Mouse (Mus musculus) bone marrow, adult 2 months (tissue): ENCODE measurements around the gene Apold1. TPM values are rescaled to one million over a fixed set of nuclear protein-coding genes. Genes with fewer than 3 reads are reported as not detected.
A peak's percentile ranks its signal among the peaks of the same experiment; 100 is the strongest.

Source experiments
- H3K27ac ChIP-seq: fragments of 200-500 bp; 2 replicates; pipeline ENCODE4 v1.5.1; 2012; ENCODE audit warnings: low read depth, mild to moderate bottlenecking, control low read depth, inconsistent platforms, low read length; ENCODE audit not compliant: control insufficient read depth, poor library complexity, insufficient read depth
- H3K4me1 ChIP-seq: fragments of 200-500 bp; 2 replicates; pipeline ENCODE4 v1.6.1; 2011; ENCODE audit warnings: low read length; ENCODE audit not compliant: control insufficient read depth, insufficient read depth
- H3K4me3 ChIP-seq: fragments of 200-500 bp; replicated peaks from 2 replicates; pipeline ENCODE3; 2011; ENCODE audit warnings: mild to moderate bottlenecking, low read depth, low read length, control low read depth; ENCODE audit not compliant: control insufficient read depth
- CTCF ChIP-seq: fragments of 200-500 bp; IDR thresholded peaks from 2 replicates; pipeline ENCODE4 v1.5.1; 2011; ENCODE audit warnings: low read length, control low read depth; ENCODE audit not compliant: control insufficient read depth, insufficient read depth
- POLR2A ChIP-seq: fragments of 200-500 bp; IDR thresholded peaks from 2 replicates; pipeline ENCODE4 v1.6.1; 2011; ENCODE audit warnings: low read depth, mild to moderate bottlenecking, control low read depth, low read length, borderline replicate concordance; ENCODE audit not compliant: control insufficient read depth
- WGBS: fragments of 180-500 bp; shearing (Covaris S2); methylation state at CpG from one replicate; pipeline ENCODE4 v1.1.7; 2018; 5-methylcytosine and 5-hydroxymethylcytosine counted together
- polyA plus RNA-seq: library from polyadenylated mRNA; stranded (reverse); fragments of >200 nt; gene quantifications from 2 replicates; pipeline ENCODE4 v1.2.4, GENCODE M21; 2011; ENCODE audit warnings: low replicate concordance; ENCODE audit not compliant: missing spikeins, insufficient read depth, insufficient read length

The Apold1 gene
- polyA plus RNA-seq, 1 experiment, result 6.2 TPM

DNA sequence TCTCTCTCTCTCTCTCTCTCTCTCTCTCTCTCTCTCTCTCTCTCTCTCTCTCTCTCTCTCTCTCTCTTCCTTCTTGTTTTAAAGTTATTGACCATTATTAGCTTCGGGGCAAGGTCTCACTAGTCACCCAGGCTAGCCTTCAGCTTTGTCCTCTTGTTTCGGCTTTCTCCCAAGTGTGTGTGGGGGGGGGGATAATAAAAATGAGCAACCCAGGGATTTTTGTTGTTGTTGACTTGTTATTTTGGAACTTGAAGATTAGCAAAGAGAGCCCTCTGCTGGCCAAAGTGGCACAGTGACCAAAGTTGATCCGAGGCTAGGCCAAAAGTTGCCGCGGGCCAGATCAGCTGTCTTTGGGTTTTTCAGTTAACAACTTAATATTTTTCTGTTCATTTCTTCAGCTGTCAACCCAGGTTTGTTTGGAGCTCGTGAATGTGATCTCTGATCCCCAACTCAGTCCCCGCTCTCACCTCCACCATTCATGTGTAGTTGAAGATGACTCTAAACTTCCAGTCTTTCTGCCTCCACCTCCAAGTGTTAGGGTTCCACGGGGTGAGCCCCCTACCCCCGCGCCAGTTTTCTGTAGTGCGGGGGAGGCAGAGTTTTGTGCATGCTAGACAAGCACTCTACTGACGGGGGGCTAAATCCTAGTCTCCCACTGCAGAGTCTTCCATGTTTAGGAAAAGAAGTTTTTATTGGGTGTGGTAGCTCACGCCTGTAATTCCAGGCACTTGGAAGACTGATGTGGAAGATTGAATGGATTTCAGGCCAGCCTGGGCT lies 34.0 kb upstream of the Apold1 start:
- no peak overlapping the region for H3K27ac ChIP-seq
- H3K4me3 ChIP-seq, result no peak overlapping the region
- TF ChIP-seq POLR2A (no peak), CTCF (peak; percentile 52; the same call in 1 of the 2 replicates)
- WGBS, result 50% methylated on average over 13 of the region's 13 CpGs
- no peaks in the 10 kb centered on the region for H3K4me1 ChIP-seq

DNA sequence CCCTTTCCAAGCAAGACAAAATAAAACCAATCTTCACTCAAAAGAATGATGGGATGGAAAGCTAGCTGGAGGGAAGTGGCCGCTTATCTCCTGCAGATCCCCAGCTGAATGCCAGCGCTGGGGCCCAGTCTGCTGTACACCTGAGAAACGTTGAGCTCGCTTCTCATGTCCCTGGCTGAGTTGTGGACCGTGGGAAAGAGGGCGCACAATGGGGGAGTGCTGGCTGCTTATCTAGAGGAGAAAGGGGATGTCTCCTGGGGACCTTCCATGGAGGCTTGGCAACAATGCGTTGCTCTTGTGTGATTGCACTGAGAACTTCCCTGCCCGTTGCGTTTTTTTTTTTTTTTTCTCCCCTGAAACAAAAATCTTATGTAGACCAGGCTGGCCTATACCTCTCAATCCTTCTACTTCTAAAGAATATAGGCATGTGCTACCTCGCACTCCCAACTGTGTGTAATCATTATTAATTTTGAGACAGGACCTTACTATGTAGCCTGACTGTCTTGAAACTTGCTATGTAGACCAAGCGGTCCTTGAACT lies 32.9 kb upstream of the Apold1 start:
- Histone ChIP-seq H3K4me3 (no peak overlapping the region), H3K27ac (no peak overlapping the region), H3K4me1 (no peaks in the 10 kb centered on the region)
- TF ChIP-seq POLR2A, result no peak
- 71% methylated on average over 11 of the region's 11 CpGs for WGBS

DNA sequence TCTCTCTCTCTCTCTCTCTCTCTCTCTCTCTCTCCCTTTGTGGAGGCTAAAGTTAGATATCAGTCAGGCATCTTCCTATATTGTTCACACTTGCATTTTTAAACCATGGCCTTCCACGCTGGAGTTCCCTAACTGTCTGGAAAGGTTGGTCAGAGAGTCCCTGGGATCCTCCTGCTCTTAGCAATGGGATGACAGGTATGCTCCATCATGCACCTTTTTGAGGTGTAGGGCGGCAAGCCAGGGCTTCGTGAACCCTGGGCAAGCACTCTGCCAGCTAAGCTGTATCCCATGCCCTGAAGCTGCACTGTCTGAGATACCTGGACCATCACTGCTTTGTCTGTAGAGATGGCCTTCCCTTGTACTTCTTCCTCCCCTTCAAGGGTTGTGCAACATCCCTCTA lies 32.3 kb upstream of the Apold1 start:
- TF ChIP-seq POLR2A, result no peak
- no peak for TF ChIP-seq CTCF
- no peak overlapping the region for H3K27ac ChIP-seq
- WGBS, result 96% methylated on average over 3 of the region's 3 CpGs
- no peak overlapping the region for H3K4me3 ChIP-seq
- H3K4me1 ChIP-seq, result no peaks in the 10 kb centered on the region

- Histone ChIP-seq H3K27ac (no peak overlapping the region), H3K4me1 (no peaks in the 10 kb centered on the region), H3K4me3 (no peak overlapping the region)
- WGBS, result 68% methylated on average over 5 of the region's 5 CpGs
- TF ChIP-seq CTCF (no peak), POLR2A (no peak)
Measured at GRCm38 (mm10) chr6:134951364-134951763, 30.2 kb upstream of the Apold1 start.

DNA sequence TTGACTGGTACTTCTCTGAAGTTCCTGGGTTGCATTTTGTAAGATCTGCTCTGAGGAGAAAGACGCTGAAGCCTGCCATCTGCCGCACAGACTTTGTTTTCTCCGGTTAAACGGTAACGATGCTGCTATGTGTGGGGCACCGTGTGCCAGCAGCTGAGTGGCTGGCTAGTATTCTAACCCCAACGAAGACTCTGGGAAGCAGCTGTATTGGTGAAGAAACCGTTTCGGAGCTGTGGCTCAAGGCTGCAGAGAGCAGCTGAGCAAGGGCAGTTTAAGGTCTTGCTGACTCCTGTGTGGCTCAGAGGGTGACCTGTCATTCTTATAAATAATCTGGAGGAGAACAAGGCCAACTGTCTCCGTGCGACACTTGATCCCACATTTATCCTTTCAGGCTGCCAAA lies 27.5 kb upstream of the Apold1 start:
- 96% methylated on average over 11 of the region's 11 CpGs for WGBS
- Histone ChIP-seq H3K4me3 (no peak overlapping the region), H3K27ac (no peak overlapping the region), H3K4me1 (no peaks in the 10 kb centered on the region)
- no peak for TF ChIP-seq CTCF
- no peak for TF ChIP-seq POLR2A

DNA sequence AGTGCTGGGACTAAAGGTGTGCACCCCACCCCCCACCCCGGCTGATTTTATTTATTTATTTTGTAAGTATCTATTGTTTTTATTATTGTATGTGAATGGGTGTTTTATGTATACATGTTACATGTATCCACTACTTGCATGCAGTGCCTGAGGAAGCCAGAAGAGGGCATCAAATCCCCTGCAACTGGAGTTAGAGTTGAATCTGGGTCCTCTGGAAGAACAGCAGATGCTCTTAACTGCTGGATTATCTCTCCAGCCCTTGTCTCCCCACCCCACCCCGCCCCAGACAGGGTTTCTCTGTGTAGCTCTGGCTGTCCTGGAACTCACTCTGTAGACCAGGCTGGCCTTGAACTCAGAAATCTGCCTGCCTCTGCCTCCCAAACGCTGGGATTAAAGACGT lies 25.1 kb upstream of the Apold1 start:
- no peak overlapping the region for H3K27ac ChIP-seq
- no peaks in the 10 kb centered on the region; the same call in 1 of the 2 replicates for H3K4me1 ChIP-seq
- 93% methylated on average over 4 of the region's 4 CpGs for WGBS
- H3K4me3 ChIP-seq, result no peak overlapping the region
- TF ChIP-seq POLR2A (no peak), CTCF (no peak)

DNA sequence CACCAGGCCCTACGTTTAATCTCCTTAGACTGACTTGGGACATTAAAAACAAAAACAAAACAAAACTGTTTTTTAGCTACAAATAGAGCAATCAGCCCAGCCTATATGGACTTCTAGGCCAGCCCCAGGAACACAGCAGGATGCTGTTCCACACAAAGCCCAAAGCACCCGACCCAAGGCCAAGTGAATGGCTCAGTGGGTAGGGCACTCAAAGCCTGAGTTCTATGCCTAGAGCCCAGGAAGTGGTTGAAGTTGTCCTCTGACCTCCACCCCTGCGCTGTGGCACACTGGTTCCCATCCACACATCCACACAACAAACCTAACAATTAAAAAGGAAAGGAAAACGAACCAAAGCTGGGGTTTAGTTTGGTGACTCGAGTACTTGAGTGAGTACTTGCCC lies 20.2 kb upstream of the Apold1 start:
- no peaks in the 10 kb centered on the region; the same call in 1 of the 2 replicates for H3K4me1 ChIP-seq
- WGBS, result 73% methylated on average over 5 of the region's 5 CpGs
- H3K27ac ChIP-seq, result no peak overlapping the region
- H3K4me3 ChIP-seq, result no peak overlapping the region
- TF ChIP-seq POLR2A, result no peak
- no peak for TF ChIP-seq CTCF

DNA sequence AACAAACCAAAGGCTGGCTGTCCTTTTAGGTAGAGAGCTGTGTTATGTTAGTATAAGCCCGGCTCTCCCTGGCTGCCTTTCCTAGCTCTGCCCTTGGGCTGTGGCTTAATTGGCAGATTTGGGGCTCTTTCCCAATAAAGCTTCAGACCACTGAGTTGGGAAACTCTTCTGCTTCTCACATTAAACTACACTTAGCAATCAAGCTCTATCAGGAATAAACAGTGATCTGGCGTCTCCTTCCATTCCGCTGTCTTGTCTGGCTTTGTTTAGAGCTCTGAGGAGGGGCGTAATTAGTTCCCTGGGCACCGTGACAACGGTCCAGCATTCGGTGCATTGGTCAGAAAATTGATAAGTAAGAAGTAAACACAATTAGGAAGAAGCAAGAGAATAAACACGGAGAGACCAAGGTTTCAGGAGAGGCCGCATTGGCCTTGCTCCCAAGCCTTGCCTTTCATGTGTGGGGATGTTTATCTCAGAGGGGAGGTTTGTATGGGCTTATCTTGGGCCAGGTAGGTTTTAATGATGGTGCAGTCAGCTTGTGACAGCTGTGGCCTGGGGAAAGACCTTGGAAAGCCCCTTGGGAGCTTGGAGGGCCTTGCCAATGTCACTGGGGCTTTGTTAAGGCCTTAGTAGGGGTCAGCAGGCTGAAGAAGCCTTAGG lies 19.5 kb upstream of the Apold1 start:
- Histone ChIP-seq H3K4me1 (no peaks in the 10 kb centered on the region; the same call in 1 of the 2 replicates), H3K27ac (no peak overlapping the region), H3K4me3 (no peak overlapping the region)
- WGBS, result 65% methylated on average over 9 of the region's 9 CpGs
- TF ChIP-seq CTCF, result no peak
- TF ChIP-seq POLR2A, result no peak

GRCm38 (mm10) chr6:134962518-134962893 lies 19.0 kb upstream of the Apold1 start:
- TF ChIP-seq CTCF (no peak), POLR2A (no peak)
- Histone ChIP-seq H3K4me3 (no peak overlapping the region), H3K27ac (no peak overlapping the region), H3K4me1 (no peaks in the 10 kb centered on the region; the same call in 1 of the 2 replicates)
- 92% methylated on average over 5 of the region's 5 CpGs for whole genome bisulfite sequencing
